Mouse (Mus musculus): ENCODE measurements around the gene Spag5. TPM values are rescaled to one million over a fixed set of nuclear protein-coding genes. Genes with fewer than 3 reads are reported as not detected.

Gene Spag5
- 1.7 and 3.1 TPM in 2 replicates for polyA plus RNA-seq (2021; fragmentation: Nextera tagmentation)
- long read RNA-seq, experiment 1, partial matches to known transcripts, result 5 of 6 reads
- long read RNA-seq, experiment 1, other reads (novel, unspliced or antisense), result 1 of 6 reads
- long read RNA-seq, experiment 2, partial matches to known transcripts, result 3 of 9 reads
- long read RNA-seq, experiment 2, other reads (novel, unspliced or antisense), result 5 of 9 reads

GRCm38 (mm10) chr11:78301357-78302084 lies at the start of gene Spag5:
Gene Spag5 (plus strand): TSS chr11:78301529.

DNA sequence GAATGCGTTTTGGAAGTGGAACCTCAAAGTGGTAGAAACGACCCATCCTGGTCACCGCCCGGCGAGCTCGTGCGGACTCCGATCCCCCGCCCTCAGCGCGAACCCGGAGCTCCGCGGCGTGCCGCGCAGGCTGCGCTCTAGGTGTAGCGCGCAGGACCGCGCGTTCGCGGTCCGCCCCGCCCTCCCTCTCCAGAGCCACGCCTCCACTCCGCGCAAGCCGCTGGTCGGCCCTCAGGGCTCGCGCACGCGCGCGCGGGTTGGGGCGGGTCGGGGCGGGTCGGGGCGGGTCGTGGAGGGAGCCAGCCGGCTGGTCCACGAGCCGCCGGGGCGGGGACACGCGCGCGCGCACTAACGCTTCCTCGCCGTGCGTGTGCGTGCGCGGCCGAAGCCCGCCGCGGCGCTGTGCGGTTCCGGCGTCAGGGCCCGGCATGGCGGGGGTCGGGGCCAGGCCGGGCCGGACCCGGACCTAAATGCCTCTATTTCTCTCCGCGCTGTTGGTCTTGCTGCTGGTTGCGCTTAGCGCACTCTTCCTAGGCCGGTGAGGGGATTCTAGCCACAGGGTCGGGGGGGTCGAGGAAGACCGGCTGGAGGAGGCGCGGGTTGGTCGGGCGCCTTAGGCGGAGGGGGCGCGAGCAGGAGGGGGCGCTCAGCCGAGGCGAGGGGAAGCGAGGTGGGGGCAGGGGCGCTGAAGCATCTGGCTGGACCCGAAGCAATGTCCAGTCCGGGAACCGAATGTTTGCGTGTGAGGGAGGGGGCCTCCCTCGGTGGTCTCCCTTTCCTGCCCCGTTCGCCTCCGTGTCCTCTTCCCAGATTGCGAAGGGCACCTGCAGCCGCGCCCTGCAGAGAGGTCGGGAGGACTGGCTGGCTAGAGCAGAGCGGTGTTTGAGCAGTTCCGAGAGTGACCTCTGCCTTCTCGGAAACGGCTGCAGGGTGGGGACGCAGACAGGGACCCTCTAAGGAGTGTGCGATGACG lies 39.7 kb upstream of the Spag5 start, which contains the start of gene 2610507B11Rik:
Gene 2610507B11Rik (plus strand): TSS at position 373 of the 973 bp plus-strand sequence.

DNA sequence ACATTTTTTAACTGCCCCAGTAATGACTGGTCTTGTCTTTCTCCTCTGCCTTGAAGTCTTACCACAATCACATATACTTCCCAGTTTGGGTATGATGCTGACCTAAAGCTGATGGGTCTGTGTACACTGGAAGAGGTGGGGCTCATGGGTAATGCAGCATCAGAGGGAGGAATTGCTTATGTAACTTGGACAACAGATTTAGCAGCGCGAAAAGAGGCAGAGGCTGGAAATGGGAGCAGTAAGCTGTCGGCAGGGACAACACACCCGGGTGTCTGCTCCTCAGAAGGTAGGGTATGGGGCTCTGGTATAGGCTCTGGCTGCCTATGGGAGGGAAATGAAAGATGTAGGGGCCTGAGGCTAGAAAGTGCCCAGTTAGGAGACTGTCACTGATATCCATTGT lies 10.7 kb upstream of the Spag5 start, which contains the start of gene BC030499:
Gene BC030499 (plus strand): TSS at position 188 of the 400 bp plus-strand sequence.

DNA sequence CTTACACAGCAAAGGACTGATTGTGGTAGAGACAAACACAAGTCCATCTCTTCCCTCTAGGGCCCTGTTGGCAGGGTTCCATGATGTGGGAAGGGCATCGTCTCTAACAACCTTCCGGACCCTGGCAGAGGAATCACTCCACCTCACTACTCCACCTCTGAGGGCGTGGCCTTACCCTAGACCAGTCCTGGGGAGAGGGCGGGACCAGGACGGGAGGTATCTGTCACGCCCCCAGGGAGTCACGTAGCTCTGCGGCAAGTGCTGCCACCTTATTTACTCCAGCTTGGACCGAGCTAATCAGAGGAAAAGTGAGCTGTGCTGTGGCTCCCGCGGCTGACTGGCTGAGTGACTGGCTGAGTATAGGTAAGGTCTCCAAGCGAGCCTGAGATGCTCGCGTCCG lies 21.5 kb downstream of the Spag5 start, which contains the start of gene Aldoc:
Gene Aldoc (plus strand): TSS at position 109 of the 400 bp plus-strand sequence.

GRCm38 (mm10) chr11:78327634-78328511 lies 26.5 kb downstream of the Spag5 start, which contains the start of gene Pigs:
Gene Pigs (plus strand): TSS chr11:78328415.

GRCm38 (mm10) chr11:78343381-78344327 lies 42.3 kb downstream of the Spag5 start, which contains the start of gene Unc119:
Gene Unc119 (plus strand): TSS chr11:78343482.

Other genes starting within 250 kb of the Spag5 start
- gene Eral1, start 221.1 kb upstream of the Spag5 start, polyA plus RNA-seq (2021; fragmentation: Nextera tagmentation), result 10.9 and 11.1 TPM in 2 replicates
- gene Fam222b, start 206.9 kb upstream of the Spag5 start, polyA plus RNA-seq (2021; fragmentation: Nextera tagmentation), result 11.3 and 12.7 TPM in 2 replicates
- 7.1 and 10.1 TPM in 2 replicates for gene Traf4, start 135.9 kb upstream of the Spag5 start, polyA plus RNA-seq (2021; fragmentation: Nextera tagmentation)
- 1.4 and 2.0 TPM in 2 replicates for gene Nek8, start 124.9 kb upstream of the Spag5 start, polyA plus RNA-seq (2021; fragmentation: Nextera tagmentation)
- 31.4 and 34.6 TPM in 2 replicates for gene Tlcd1, start 124.8 kb upstream of the Spag5 start, polyA plus RNA-seq (2021; fragmentation: Nextera tagmentation)
- gene Rpl23a, start 117.9 kb upstream of the Spag5 start, polyA plus RNA-seq (2021; fragmentation: Nextera tagmentation), result 1,474 and 1,588 TPM in 2 replicates
- 18.8 and 20.1 TPM in 2 replicates for gene Rab34, start 113.1 kb upstream of the Spag5 start, polyA plus RNA-seq (2021; fragmentation: Nextera tagmentation)
- 4.6 and 5.2 TPM in 2 replicates for gene Proca1, start 108.1 kb upstream of the Spag5 start, polyA plus RNA-seq (2021; fragmentation: Nextera tagmentation)
- 144 and 168 TPM in 2 replicates for gene Sdf2, start 55.8 kb upstream of the Spag5 start, polyA plus RNA-seq (2021; fragmentation: Nextera tagmentation)
- 16.4 and 17.8 TPM in 2 replicates for gene Supt6, start 55.5 kb upstream of the Spag5 start, polyA plus RNA-seq (2021; fragmentation: Nextera tagmentation)
- 52.0 and 58.5 TPM in 2 replicates for gene 2610507B11Rik, start 39.8 kb upstream of the Spag5 start, polyA plus RNA-seq (2021; fragmentation: Nextera tagmentation)
- gene BC030499, start 10.7 kb upstream of the Spag5 start, polyA plus RNA-seq (2021; fragmentation: Nextera tagmentation), result 0.56 and 0.58 TPM in 2 replicates
- 1,621 and 1,706 TPM in 2 replicates for gene Aldoc, start 21.4 kb downstream of the Spag5 start, polyA plus RNA-seq (2021; fragmentation: Nextera tagmentation)
- gene Pigs, start 26.9 kb downstream of the Spag5 start, polyA plus RNA-seq (2021; fragmentation: Nextera tagmentation), result 81.1 and 86.7 TPM in 2 replicates
- gene Unc119, start 42.0 kb downstream of the Spag5 start, polyA plus RNA-seq (2021; fragmentation: Nextera tagmentation), result 7.4 and 9.1 TPM in 2 replicates
- not detected in 2 replicates for gene Foxn1, start 85.0 kb downstream of the Spag5 start, polyA plus RNA-seq (2021; fragmentation: Nextera tagmentation)
- 0.05 TPM in 1 of 2 replicates, not detected in the other for gene Slc13a2, start 120.7 kb downstream of the Spag5 start, polyA plus RNA-seq (2021; fragmentation: Nextera tagmentation)
- gene Slc46a1, start 164.2 kb downstream of the Spag5 start, polyA plus RNA-seq (2021; fragmentation: Nextera tagmentation), result 19.4 and 22.6 TPM in 2 replicates
- gene Sarm1, start 196.2 kb downstream of the Spag5 start, polyA plus RNA-seq (2021; fragmentation: Nextera tagmentation), result 18.9 and 21.1 TPM in 2 replicates
- gene Vtn, start 197.6 kb downstream of the Spag5 start, polyA plus RNA-seq (2021; fragmentation: Nextera tagmentation), result 44.3 and 58.5 TPM in 2 replicates
- 5.8 and 6.2 TPM in 2 replicates for gene Sebox, start 201.9 kb downstream of the Spag5 start, polyA plus RNA-seq (2021; fragmentation: Nextera tagmentation)
- 63.3 and 66.5 TPM in 2 replicates for gene Tmem199, start 210.6 kb downstream of the Spag5 start, polyA plus RNA-seq (2021; fragmentation: Nextera tagmentation)
- 161 and 169 TPM in 2 replicates for gene Poldip2, start 210.7 kb downstream of the Spag5 start, polyA plus RNA-seq (2021; fragmentation: Nextera tagmentation)
- gene Tnfaip1, start 234.8 kb downstream of the Spag5 start, polyA plus RNA-seq (2021; fragmentation: Nextera tagmentation), result 20.6 and 20.8 TPM in 2 replicates
- gene Ift20, start 234.8 kb downstream of the Spag5 start, polyA plus RNA-seq (2021; fragmentation: Nextera tagmentation), result 137 and 139 TPM in 2 replicates
- 25.3 and 31.4 TPM in 2 replicates for gene Tmem97, start 249.2 kb downstream of the Spag5 start, polyA plus RNA-seq (2021; fragmentation: Nextera tagmentation)

Data from layer of hippocampus, adult 6 months (tissue).